In the genomic region with DNA sequence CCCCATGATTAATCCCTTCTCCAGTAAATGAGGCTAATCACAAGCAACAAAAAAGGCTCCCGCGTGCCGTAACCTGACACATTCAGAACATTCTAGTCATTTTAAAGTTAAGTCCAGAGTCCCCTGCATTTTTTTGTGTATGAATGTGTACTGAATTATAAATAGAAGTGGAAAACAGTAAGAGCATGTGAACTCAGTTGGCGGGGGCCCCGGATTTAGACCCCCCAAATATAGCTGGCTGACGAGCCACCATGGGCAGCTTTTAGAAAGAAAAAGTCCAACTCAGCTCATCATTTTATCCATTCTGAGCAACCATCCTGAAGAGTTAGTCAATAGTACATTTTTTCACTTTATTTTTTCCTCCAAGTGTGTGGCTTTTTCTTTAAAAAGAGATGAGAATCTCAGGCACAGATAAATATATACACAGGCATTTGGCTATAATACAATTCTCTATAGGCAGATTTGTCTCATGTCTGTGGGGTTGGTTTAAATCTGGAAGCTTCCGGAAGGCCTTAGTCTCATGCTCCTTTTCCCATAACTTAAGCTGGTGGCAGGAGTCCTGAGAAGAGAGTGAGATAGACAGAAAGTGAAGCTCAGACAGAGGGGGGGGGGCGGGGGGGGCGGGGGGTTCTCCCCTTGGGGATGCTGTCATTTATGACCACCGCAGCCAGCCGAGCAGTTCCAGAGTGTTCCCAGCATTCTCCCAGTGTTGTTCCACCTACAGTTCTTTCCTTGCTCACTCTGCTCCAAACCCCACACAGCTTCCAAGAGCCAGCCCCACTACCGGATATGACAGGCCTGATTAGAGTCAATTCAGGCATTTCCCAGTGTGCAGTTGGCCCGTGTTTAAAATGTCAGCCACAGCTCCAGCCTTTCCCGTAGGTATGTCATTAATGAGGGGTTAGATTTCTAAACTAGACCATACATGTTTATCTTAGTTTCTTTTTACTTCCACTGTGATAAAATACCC, we compare ENCODE assay signal across 10 mouse cellular contexts. TPM values are rescaled to one million over a fixed set of nuclear protein-coding genes. Genes with fewer than 3 reads are reported as not detected.
A peak's percentile ranks its signal among the peaks of the same experiment; 100 is the strongest.
DNase-seq lines count a peak whose midpoint lies in the region; ATAC-seq lines count a peak whose summit lies in the region.
"Had no signal": no experiment of that assay in that cellular context is flagged by ENCODE, and none has a peak within 500 bp of the region (broad histone marks: within the 10 kb centered on the region; RNA-seq: fewer than 3 reads in every experiment).

No protein-coding gene starts in this region.

- peaks cover 6% of the 10 kb centered on the region for H3K4me1 ChIP-seq in embryonic facial prominence, embryonic 13.5 days
- H3K4me1 ChIP-seq in heart, embryonic 14.5 days (ENCODE audit: control insufficient read depth in 2 of 2, insufficient read depth in 2 of 2, low read length in 2 of 2): peaks cover 10 to 29% of the 10 kb centered on the region in 2 experiments
- no peaks in the 10 kb centered on the region for H3K4me1 ChIP-seq in forebrain, embryonic 15.5 days
- H3K4me1 ChIP-seq in forebrain, embryonic 16.5 days (replicated peaks; ENCODE audit: control insufficient read depth, insufficient read depth, low read length): no peaks in the 10 kb centered on the region
- H3K4me1 ChIP-seq: hindbrain, embryonic 15.5 days had no signal

- peak; percentile 38 to 39 for DNase-seq in left cerebral cortex, adult 18-20 months (ENCODE audit: low spot score in 2 of 2)
- no peak for DNase-seq in left cerebral cortex, postnatal 10 days (ENCODE audit: extremely low spot score in 1 of 2, low spot score in 2 of 2)
- peak; percentile 68 for DNase-seq in retina, postnatal 1 day
- no peak for DNase-seq in B cell, adult 2 months
- DNase-seq: liver, postnatal 0 days had no signal

- ATAC-seq in embryonic facial prominence, embryonic 13.5 days (ENCODE audit: insufficient number of reproducible peaks, insufficient read depth, low FRiP score, low TSS enrichment, low read depth): no peak
- peak; percentile 76 for ATAC-seq in heart, embryonic 14.5 days (ENCODE audit: insufficient number of reproducible peaks, insufficient read depth, low FRiP score, low read depth)
- ATAC-seq in forebrain, embryonic 15.5 days (replicated peaks): no peak
- no peak for ATAC-seq in forebrain, embryonic 16.5 days
- ATAC-seq: liver, postnatal 0 days had no signal

- no peaks in the 10 kb centered on the region for H3K27me3 ChIP-seq in embryonic facial prominence, embryonic 13.5 days
- H3K27me3 ChIP-seq in heart, embryonic 14.5 days (ENCODE audit: control insufficient read depth, insufficient read depth, low read length): no peaks in the 10 kb centered on the region
- no peaks in the 10 kb centered on the region for H3K27me3 ChIP-seq in forebrain, embryonic 15.5 days
- H3K27me3 ChIP-seq in forebrain, embryonic 16.5 days (replicated peaks; ENCODE audit: control insufficient read depth, insufficient read depth, low read length): no peaks in the 10 kb centered on the region
- H3K27me3 ChIP-seq: hindbrain, embryonic 15.5 days had no signal

- no peak overlapping the region for H3K4me2 ChIP-seq in embryonic facial prominence, embryonic 13.5 days
- no peak overlapping the region for H3K4me2 ChIP-seq in heart, embryonic 14.5 days (ENCODE audit: low read length)
- no peak overlapping the region for H3K4me2 ChIP-seq in forebrain, embryonic 15.5 days (replicated peaks)
- H3K4me2 ChIP-seq in forebrain, embryonic 16.5 days (ENCODE audit: low read length): no peak overlapping the region
- H3K4me2 ChIP-seq: hindbrain, embryonic 15.5 days had no signal

- WGBS in embryonic facial prominence, embryonic 13.5 days: 37% methylated on average over 14 of the region's 14 CpGs
- 46% methylated on average over 14 of the region's 14 CpGs for WGBS in heart, embryonic 14.5 days
- 42% methylated on average over 14 of the region's 14 CpGs for WGBS in forebrain, embryonic 15.5 days
- 46% methylated on average over 14 of the region's 14 CpGs for WGBS in forebrain, embryonic 16.5 days

- H3K36me3 ChIP-seq in embryonic facial prominence, embryonic 13.5 days: no peaks in the 10 kb centered on the region
- no peaks in the 10 kb centered on the region for H3K36me3 ChIP-seq in heart, embryonic 14.5 days (ENCODE audit: control insufficient read depth, insufficient read depth, low read length)
- no peaks in the 10 kb centered on the region for H3K36me3 ChIP-seq in forebrain, embryonic 15.5 days
- no peaks in the 10 kb centered on the region for H3K36me3 ChIP-seq in forebrain, embryonic 16.5 days (ENCODE audit: control insufficient read depth, insufficient read depth)
- H3K36me3 ChIP-seq: hindbrain, embryonic 15.5 days had no signal

- no peak overlapping the region for H3K4me3 ChIP-seq in embryonic facial prominence, embryonic 13.5 days
- no peak overlapping the region for H3K4me3 ChIP-seq in heart, embryonic 14.5 days (ENCODE audit: control insufficient read depth in 1 of 2, insufficient read depth in 1 of 2, low read depth in 1 of 2, low read length in 2 of 2)
- no peak overlapping the region for H3K4me3 ChIP-seq in forebrain, embryonic 15.5 days
- no peak overlapping the region for H3K4me3 ChIP-seq in forebrain, embryonic 16.5 days (replicated peaks; ENCODE audit: low read length)
- H3K4me3 ChIP-seq: hindbrain, embryonic 15.5 days had no signal

- H3K27ac ChIP-seq in embryonic facial prominence, embryonic 13.5 days: peak overlapping the region; percentile 68; the same call in 1 of the 2 replicates
- peak overlapping the region; percentile 41 to 75; a peak in 2 of 4 replicates for H3K27ac ChIP-seq in heart, embryonic 14.5 days (replicated peaks in 1 of 2; ENCODE audit: control insufficient read depth in 1 of 2, insufficient read depth in 1 of 2, low read depth in 2 of 2, low read length in 2 of 2)
- H3K27ac ChIP-seq in forebrain, embryonic 15.5 days (replicated peaks): no peak overlapping the region
- no peak overlapping the region for H3K27ac ChIP-seq in forebrain, embryonic 16.5 days (ENCODE audit: low read length)
- H3K27ac ChIP-seq: hindbrain, embryonic 15.5 days had no signal

- H3K9ac ChIP-seq in embryonic facial prominence, embryonic 13.5 days: no peak overlapping the region
- no peak overlapping the region for H3K9ac ChIP-seq in heart, embryonic 14.5 days (ENCODE audit: low read length)
- no peak overlapping the region for H3K9ac ChIP-seq in forebrain, embryonic 15.5 days (replicated peaks)
- H3K9ac ChIP-seq in forebrain, embryonic 16.5 days (replicated peaks; ENCODE audit: low read depth, low read length): no peak overlapping the region
- H3K9ac ChIP-seq: hindbrain, embryonic 15.5 days; liver, postnatal 0 days had no signal

- no peaks in the 10 kb centered on the region for H3K9me3 ChIP-seq in embryonic facial prominence, embryonic 13.5 days
- no peaks in the 10 kb centered on the region for H3K9me3 ChIP-seq in heart, embryonic 14.5 days (ENCODE audit: control insufficient read depth, low read length)
- no peaks in the 10 kb centered on the region for H3K9me3 ChIP-seq in forebrain, embryonic 15.5 days
- no peaks in the 10 kb centered on the region for H3K9me3 ChIP-seq in forebrain, embryonic 16.5 days (ENCODE audit: control insufficient read depth, low read length)
- H3K9me3 ChIP-seq: hindbrain, embryonic 15.5 days had no signal

- intact Hi-C loops in left cerebral cortex, postnatal 10 days (cut with DNase I): loop anchor here (5.0 kb wide), 1 partner anchor 52 kb away; no protein-coding TSS in a partner anchor

RNA-seq across cellular contexts. Expression of a gene that starts 34.1 kb away (rescaled TPM):
- 10 to 100 TPM; 41.7 to 42.3 TPM for total RNA-seq in left cerebral cortex, adult 18-20 months (2021)
- 10 to 100 TPM; 22.0 to 22.8 TPM for total RNA-seq in left cerebral cortex, postnatal 10 days (2021)
- 57.9 and 65.4 TPM in 2 replicates for polyA plus RNA-seq in embryonic facial prominence, embryonic 13.5 days (2015; fragmentation: Nextera tagmentation; extraction: Ambion mirVana)
- 51.3 and 57.3 TPM in 2 replicates for polyA plus RNA-seq in heart, embryonic 14.5 days (2014; fragmentation: Nextera tagmentation; extraction: Ambion mirVana)
- polyA plus RNA-seq in forebrain, embryonic 15.5 days (2015; fragmentation: Nextera tagmentation; extraction: Ambion mirVana): 31.1 and 33.2 TPM in 2 replicates
- 28.0 and 28.6 TPM in 2 replicates for polyA plus RNA-seq in forebrain, embryonic 16.5 days (2015; fragmentation: Nextera tagmentation; extraction: Ambion mirVana)

RNA-seq across cellular contexts. Expression of a gene that starts 44.2 kb away (rescaled TPM):
- total RNA-seq in left cerebral cortex, adult 18-20 months (2021): 1 to 10 TPM in 1 of 2 experiments, under 1 TPM in 1; 0.98 to 1.0 TPM
- total RNA-seq in left cerebral cortex, postnatal 10 days (2021): 1 to 10 TPM in 1 of 2 experiments, under 1 TPM in 1; 0.41 to 1.2 TPM
- 2.7 and 2.8 TPM in 2 replicates for polyA plus RNA-seq in embryonic facial prominence, embryonic 13.5 days (2015; fragmentation: Nextera tagmentation; extraction: Ambion mirVana)
- polyA plus RNA-seq in heart, embryonic 14.5 days (2014; fragmentation: Nextera tagmentation; extraction: Ambion mirVana): 0.39 and 0.59 TPM in 2 replicates
- polyA plus RNA-seq in forebrain, embryonic 15.5 days (2015; fragmentation: Nextera tagmentation; extraction: Ambion mirVana): 0.31 and 0.43 TPM in 2 replicates
- 0.56 and 0.72 TPM in 2 replicates for polyA plus RNA-seq in forebrain, embryonic 16.5 days (2015; fragmentation: Nextera tagmentation; extraction: Ambion mirVana)

RNA-seq across cellular contexts. Expression of a gene that starts 49.8 kb away (rescaled TPM):
- total RNA-seq in left cerebral cortex, adult 18-20 months (2021): 100 to 1,000 TPM; 148 to 161 TPM
- 10 to 100 TPM; 67.8 to 71.2 TPM for total RNA-seq in left cerebral cortex, postnatal 10 days (2021)
- polyA plus RNA-seq in embryonic facial prominence, embryonic 13.5 days (2015; fragmentation: Nextera tagmentation; extraction: Ambion mirVana): 14.6 and 17.6 TPM in 2 replicates
- 24.8 and 26.7 TPM in 2 replicates for polyA plus RNA-seq in heart, embryonic 14.5 days (2014; fragmentation: Nextera tagmentation; extraction: Ambion mirVana)
- 15.1 and 16.9 TPM in 2 replicates for polyA plus RNA-seq in forebrain, embryonic 15.5 days (2015; fragmentation: Nextera tagmentation; extraction: Ambion mirVana)
- 15.6 and 15.9 TPM in 2 replicates for polyA plus RNA-seq in forebrain, embryonic 16.5 days (2015; fragmentation: Nextera tagmentation; extraction: Ambion mirVana)

Comparison
In these comparisons a context has a peak if more than half of its experiments do, and no peak if none do; other contexts are left out.
1. DNase-seq: peak in left cerebral cortex, adult 18-20 months (2 of 2) and retina, postnatal 1 day (single experiment); none in left cerebral cortex, postnatal 10 days (0 of 2) and B cell, adult 2 months (0 of 2).
2. H3K27ac ChIP-seq: peak in embryonic facial prominence, embryonic 13.5 days (single experiment) and heart, embryonic 14.5 days (2 of 2); none in forebrain, embryonic 15.5 days (single experiment) and forebrain, embryonic 16.5 days (single experiment).